Mouse (Mus musculus): ENCODE measurements around the gene Lhx8.

Gene Lhx8

GRCm38 (mm10) chr3:154321921-154322574 is 8.4 kb downstream of the Lhx8 start:
- DNase-seq: no peak

GRCm38 (mm10) chr3:154317651-154318248 is 12.7 kb downstream of the Lhx8 start:
- no peak for DNase-seq

DNA sequence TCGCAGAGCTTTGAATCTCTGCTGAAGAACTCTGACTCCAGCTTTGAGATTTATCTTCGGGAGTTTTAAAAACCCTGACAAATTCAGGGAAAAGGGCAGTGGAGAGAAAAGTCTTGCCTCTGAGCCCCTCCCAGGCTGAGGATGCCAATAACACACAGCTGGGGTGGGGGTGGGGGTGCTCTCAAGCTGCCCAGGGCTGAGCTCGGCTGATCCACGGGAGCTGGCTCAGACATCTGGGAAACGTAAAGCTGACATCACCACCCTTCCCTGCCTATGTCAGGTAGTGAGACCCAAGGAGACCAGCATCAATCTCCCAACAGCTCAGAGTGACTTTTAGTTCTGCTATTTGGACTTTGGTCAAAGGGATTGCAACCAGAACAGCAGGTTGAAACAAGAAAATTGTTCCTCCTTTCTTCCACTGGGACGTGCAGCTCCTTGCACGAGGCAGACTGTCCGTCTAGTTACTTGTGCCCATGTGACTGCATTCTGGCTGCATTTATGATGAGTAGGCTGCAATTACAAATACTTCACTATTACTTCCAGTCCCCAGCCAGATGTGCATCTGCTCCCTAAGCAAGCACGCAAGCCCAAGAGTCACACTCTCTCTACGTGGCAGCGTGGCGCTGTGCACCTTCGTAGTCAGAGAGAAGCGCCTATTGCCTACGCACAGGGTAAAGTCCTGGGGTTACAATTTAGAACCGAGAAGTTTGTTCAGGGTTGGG is 25.1 kb downstream of the Lhx8 start:
- DNase-seq: no peak

DNA sequence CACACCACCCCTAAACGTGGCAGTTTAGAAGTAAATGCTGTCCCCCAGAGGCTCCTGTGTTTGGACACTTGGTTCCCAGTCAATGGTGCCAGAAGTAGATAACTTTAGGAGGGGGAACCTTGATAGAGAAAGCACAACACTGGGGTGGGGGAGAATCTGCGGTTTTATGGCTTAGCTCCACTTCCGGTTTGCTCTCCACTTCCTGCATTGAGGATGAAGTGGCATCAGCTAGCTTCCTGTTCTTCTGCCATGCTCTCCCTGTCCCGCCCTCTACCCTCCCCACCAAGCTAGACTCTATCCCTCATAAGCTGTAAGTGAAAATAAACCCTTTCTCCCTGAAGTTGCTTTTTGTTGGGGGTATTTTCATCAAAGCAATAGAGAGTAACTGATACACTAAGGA is 29.4 kb downstream of the Lhx8 start:
- DNase-seq: no peak

GRCm38 (mm10) chr3:154300006-154300405 is 30.5 kb downstream of the Lhx8 start:
- DNase-seq: no peak

GRCm38 (mm10) chr3:154298490-154298889 is 32.0 kb downstream of the Lhx8 start:
- DNase-seq: no peak

- DNase-seq: no peak
Observed at GRCm38 (mm10) chr3:154297499-154297898, 33.0 kb downstream of the Lhx8 start.

- no peak for DNase-seq
Observed at GRCm38 (mm10) chr3:154294924-154295834, 35.3 kb downstream of the Lhx8 start.

GRCm38 (mm10) chr3:154293839-154294490 is 36.5 kb downstream of the Lhx8 start:
- no peak for DNase-seq

- no peak for DNase-seq
Observed at GRCm38 (mm10) chr3:154292126-154292525, 38.3 kb downstream of the Lhx8 start.

DNA sequence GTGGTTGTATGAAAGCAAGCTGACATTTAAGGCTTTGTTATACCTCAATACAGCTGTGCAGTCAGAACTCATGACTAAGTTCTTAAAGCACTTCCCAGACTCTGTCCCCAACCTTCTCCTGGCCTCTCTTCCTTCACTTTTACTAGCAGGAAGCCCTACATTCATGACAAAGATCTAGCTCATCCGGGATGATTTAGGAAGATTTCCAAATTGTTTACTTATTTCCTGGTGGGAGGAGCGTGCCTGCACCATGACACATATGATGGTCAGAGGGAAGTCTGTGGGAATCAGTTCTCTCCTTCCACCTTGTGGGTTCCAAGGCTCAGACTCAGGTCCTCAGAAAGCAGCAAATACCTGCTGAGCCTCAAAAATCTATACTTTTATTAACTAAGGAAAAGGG is 40.1 kb downstream of the Lhx8 start:
- DNase-seq: no peak

- no peak for DNase-seq
Observed at GRCm38 (mm10) chr3:154288429-154289069, 41.9 kb downstream of the Lhx8 start.

DNA sequence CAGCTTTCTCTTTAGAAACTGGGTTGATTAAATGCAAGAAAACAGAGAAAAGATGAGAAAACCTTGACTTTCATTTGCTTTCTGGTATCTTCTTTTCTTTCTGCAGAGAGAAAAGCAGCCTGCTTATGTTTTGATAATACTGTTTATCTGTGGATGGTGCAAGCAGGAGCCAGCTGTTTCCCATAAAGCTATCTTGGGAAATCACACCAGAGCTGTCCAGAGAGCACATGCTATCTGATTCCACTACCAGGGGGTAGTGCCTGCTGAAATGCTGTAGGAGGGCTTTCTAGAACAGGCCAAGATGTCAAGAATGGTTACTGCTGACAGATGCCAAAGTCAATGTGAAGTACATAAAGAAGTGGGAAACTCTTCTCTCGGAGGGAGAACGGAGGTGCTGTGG is 43.2 kb downstream of the Lhx8 start:
- no peak for DNase-seq

- no peak for DNase-seq
Observed at GRCm38 (mm10) chr3:154285351-154285750, 45.1 kb downstream of the Lhx8 start.

DNA sequence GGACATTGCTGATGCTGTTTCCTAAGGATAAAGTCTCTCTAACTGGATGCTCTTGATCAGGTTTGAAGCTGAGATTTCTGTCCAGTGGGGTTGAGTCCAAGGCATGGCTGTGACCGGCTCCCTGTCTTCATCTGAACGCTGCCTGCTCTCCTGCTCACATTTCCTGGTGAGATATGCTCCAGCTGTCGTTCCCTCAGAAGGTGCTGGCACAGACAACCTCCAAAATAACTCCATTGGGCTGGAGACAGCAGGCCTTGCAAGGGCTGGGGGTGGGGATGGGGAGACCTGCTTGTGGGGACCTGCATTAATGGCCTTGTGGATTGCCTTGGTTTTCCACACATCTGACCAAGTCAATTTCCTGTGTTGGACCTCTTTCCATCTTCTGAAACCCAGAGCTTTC is 46.2 kb downstream of the Lhx8 start:
- no peak for DNase-seq

GRCm38 (mm10) chr3:154274681-154275080 is 55.8 kb downstream of the Lhx8 start:
- DNase-seq: no peak

- peak; percentile 59 for DNase-seq
Observed at GRCm38 (mm10) chr3:154269757-154270366, 60.6 kb downstream of the Lhx8 start.

GRCm38 (mm10) chr3:154268313-154268712 is 62.1 kb downstream of the Lhx8 start:
- DNase-seq: no peak

DNA sequence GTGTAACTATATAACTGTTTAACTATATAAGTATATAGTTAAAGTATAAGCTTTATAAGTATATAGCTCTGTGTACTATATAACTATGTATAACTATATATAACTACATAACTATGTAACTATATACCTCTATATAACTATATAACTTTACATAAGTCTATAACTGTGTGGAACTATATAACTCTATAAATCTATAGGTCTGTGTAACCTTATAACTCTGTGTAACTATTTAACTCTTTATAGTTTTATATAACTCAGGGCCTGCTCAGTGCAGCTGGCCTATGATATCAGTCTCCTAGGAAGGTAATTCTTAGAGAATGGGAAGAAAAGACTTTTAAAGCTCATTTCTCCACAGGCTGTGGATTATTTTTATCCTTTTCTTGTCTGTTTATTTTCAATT is 73.1 kb downstream of the Lhx8 start:
- DNase-seq: no peak

Data from thymus, postnatal 14 days (tissue).